Mouse (Mus musculus) urinary bladder, adult 18-20 months (tissue): ENCODE results near the gene Tubgcp6.

Experiments used
- DNase-seq, 2 experiments: peaks; one replicate each; pipeline ENCODE4 v3.0.0; 2022; ENCODE audit warnings: low spot score in 2 of 2, mixed read lengths in 2 of 2

Tubgcp6 gene

DNA sequence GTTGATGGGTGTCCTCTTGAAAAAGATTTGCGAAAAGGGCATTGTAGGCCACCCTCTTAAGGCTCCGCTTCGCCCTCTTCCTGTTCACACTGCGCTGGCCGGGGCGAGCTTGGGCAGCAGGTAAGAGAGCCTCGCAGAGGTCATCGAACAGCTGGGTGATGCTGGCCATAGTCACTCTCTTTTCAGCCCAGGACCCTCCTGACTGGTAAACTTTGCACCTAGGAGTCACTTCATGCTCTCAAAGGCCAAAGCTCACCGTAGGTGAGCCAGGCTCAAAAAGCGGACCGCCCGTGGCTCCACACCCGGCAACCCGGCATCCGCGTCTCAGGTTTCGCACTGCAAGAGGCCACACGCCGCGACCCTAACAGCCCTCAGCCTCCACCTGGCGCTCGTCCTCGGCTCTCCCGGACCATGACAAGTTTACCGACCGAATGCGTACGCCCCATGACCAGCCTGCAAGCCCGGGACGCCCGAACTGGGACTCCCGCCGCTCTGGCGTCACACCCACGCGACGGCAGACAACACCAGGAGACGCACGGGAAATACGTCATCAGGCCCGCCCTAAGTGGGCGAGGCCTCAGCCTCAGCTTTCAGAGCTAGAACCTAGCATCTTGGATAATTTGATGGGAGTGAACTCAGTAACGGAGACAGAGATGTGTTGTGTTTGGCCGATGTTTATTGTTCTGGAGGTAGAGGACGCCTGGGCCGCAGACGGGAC lies at the start of gene Tubgcp6:
Tubgcp6 (minus strand) TSS at position 464 of the 718 bp plus-strand sequence.
- peak; percentile 89 to 98 for DNase-seq

DNA sequence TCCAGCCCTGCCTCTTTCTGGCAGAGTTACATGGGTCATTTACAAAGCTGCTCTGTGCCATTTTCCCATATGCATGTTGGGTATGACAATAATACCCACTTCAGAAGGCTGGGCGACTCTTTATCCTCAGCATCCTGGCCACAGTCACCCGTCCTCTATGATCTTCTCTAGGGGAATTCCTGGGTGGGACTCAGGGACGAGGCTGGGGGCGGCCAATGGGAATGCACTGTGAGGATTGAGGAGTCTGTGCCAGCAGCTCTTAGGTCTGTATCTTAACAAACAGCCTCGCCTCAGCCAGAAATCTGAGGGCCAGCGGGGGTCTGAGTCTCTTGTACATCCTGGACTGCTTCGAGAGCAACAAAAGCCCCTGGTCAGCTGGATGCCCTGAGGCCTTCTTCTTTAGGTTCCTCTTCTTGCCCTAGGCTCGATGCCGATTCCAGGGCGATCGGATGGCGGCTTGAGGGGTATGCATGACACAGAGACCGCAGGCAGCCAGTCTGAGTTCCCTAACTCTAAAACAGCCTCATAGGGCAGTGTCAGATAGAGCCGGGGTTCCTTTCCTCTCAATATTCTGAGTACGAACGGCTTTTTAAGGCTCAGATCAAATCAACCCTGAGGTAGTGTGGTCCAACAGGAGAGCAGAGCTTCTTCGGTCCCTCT lies 49.5 kb upstream of the Tubgcp6 start:
- DNase-seq = no peak

DNA sequence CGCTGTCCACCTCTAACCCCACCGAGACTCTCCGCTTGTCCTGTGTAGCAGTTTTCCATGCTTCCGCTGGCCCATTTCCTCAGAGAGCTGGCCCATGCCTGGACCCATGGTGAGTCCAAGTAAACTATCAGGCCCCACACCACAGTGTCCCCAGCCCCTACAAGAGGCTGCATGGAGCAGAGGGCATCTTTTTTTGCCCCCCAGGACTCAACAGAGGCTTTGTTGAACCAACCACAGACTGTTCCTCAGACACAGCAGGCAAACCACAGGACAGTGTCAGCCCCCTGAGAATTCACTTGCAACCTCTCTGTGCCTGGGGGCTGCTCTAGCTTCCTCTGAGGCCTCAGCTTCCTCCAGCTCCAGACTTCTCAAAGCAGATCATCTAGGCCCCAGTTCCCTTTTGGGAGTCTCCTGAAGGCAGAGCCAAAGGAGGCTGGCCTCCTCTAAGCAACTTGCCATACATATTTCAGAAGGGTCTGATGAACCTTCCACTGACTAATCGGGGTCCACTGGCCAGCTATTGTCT lies 48.7 kb upstream of the Tubgcp6 start:
- DNase-seq = no peak

DNA sequence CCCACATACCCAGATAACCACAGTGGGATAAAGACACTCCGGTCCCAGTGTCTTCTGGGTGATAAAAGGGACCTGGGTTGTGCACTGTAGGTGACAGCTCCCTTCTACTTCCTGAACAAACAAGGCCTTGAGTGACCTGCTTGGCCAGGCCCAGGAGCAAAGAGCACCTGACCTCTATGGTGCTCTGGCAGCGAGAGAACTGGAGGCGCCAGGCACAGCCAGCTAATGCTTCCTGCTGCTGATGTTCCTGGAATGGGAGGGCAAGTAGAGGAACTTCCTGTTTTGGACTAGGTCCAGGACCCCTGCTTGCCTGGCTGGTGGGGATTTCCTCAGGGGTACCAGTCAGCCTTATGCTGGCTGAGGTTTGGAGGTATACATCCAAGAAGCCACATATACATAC lies 47.2 kb upstream of the Tubgcp6 start:
- no peak for DNase-seq

DNA sequence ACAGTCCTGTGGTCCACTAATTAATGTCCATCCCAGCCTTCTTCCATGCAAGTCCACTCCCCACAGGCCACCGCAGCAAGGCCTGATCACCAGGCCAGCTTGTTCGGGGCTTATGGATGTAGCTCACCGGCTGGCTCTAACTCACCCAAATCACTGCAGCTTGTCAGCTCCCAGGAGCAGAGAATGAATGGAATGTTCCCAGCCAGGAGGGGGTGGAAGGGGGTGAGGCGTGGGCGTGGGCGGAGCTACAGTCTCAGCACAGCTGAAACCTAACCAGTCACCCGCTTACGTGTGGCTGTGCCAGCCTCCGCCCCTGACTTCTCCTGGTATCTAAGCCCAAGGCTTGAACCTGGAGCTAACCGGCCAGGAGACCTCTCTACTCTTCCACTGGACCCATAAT lies 46.5 kb upstream of the Tubgcp6 start:
- peak; percentile 60 to 83 for DNase-seq

DNA sequence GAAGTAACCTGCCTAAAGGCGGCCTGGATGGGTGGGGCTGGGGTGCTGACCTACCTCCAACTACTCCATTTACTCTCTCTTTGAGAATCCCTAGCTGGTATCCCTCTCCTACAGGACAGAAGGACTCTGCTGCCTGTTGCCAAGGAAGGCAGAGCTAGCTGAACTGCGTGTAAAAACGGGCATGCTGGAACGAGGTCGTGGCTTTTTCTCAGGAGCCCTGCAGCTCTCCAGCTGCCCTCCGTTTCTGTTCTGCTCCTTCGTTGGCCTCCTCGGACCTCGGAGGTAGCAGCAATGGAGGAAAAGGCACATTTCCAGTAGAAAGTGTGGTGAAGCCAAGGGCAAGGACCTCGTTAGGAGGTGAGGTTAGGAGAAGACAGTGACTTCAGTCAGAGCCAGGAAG lies 46.0 kb upstream of the Tubgcp6 start:
- no peak for DNase-seq

DNA sequence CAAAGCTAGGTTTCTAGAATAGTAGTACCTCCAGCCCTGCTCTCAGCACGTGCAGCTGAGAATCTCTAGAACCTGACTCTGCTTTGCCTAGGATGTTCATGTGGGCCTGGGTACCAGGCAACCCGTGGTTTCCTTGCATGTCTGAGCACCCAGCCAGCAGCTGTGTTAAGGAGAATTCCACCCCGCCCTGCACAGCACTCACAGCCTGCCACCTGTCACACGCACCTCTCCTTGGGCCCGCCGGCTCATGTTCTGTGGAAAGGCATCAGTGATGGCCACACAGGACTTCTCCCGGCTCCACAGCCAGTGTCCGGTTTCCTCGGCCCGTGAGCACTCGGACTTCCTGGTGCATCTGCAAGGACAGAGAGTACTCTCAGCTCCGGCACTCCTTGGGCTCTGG lies 42.6 kb upstream of the Tubgcp6 start:
- DNase-seq = no peak

DNA sequence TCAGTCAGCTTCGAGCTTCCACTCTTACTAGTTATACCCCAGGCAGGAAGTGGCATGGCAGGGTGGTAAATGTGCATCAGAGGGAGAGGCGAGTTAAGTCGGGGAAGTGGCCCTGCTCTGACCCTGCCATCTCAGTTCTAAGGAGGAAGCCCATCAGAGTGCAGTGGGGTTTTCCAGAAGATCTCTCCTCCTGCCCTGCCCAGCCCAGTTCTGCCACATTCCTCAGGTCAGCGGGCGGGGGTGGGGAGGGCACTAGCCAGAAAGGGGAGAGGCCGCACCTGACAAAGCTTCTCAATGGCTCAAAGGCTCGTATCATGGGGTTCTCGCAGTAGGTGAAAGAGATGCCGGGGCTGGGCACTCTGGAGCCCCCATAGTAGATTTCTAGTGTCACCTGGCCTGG lies 38.5 kb upstream of the Tubgcp6 start:
- peak in 1 of 2 experiments; percentile 62 for DNase-seq

DNA sequence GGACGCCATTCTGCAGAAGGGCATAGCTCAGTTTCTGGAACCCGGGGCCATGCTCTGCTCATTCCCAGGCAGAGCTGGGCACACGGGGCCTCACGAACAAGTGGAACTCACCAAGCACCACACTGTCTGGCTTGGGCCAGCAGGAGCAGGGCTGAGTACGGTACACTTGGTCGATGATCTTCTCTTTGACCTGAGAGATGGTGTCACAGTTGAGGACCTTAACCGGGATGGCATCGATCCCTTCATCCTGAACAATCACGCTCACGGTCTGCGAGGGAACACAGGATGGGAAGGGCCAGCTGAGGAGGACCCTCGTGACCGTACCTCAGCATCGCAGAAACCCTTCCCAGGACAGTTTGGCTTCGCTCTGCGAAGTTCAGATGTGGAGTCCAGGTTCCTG lies 35.6 kb upstream of the Tubgcp6 start:
- no peak for DNase-seq

DNA sequence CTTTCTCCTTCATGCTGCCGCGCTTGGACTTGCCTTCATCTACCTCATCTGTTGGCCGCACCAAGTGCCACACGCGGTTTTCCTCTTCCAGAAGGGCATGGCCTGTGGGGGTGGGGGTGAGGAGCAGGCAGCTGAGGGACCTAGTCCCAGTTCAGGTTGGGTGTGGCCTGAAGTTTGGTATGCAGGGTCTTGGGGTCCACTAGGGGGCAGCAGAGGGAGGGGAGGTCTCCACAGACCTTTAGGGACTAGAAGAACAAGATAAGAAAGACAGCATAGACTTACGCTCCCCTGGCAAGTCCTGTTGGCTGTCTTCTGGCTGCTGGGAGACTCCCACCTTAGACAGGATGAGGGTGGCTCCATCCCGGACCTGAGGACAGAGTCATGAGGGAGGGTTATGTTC lies 35.0 kb upstream of the Tubgcp6 start:
- DNase-seq = no peak

DNA sequence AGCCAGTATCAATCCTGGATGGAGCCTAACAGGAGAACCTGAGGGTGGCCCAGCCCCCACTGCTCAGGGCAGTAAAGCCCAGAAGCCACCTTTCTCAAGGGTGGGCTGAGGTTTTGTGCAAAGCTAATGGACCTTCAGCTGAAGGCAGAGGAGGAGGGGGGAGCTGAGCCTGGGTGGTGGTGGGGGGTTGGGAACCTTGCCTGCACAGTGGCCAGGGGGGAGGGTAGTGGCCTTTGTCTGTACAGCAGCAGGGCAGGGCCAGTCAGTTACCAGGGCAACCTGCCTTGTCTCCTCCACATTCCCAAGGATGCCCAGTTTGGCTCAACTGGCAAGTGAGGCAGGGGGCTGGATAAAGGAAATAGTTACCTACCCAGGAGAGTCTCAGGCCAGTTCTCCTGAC lies 29.4 kb upstream of the Tubgcp6 start:
- no peak for DNase-seq

DNA sequence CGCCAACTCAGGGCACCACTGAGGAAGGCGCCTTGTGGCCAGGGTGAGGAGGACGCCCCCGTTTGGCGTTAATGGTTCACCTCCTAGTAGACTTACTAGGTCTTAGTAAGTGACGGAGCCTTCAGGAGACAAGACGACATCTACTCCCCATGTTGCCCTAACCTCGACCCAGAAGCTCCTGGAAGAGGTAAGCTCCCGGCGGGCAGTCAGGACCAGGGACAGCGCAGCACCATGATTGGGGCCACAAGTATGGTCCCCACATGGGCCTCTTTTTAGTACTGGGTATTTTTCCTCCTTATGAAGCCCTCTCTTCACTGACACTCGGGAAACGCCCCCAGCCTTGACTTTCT lies 27.1 kb upstream of the Tubgcp6 start:
- DNase-seq = no peak

DNA sequence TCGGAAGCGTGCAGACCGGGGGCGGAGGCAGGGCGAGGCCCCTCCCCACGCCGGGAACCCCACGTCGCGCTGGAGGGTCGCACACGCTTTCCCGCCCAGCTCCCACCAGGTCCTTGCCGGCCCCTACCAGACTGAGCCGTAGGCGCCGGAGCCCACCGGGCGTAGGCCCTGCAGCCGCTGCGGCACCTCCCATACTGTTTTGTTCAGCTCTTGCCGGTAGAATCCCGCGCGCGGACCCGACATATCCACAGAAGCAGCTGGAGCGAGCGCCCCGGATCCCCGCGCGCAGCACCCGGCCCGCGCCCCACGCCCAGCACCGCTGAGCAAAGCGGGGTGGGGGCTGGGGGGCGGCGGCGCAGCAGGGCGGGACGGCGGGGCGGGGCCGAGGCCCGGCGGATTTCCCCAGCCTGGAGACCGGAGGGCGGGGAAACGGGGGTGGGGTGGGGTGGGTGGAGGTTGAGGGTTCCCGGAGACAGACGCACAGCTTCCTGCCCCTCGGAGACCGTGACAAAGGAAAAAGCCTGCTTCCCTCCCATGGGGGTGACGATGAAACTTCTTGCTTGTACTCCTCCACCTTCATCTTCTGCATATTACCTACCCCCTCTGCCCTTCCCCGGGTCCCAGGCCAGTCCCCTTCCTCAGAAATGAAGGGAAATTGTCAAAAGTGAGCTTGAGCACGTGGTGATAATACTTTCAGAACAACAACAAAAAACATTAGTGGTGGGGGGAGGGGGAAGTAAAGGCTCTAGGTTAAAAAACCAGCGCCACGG lies 26.5 kb upstream of the Tubgcp6 start, which contains the start of gene Mapk11:
Mapk11 (minus strand) TSS at position 358 of the 770 bp plus-strand sequence.
- DNase-seq = no peak

DNA sequence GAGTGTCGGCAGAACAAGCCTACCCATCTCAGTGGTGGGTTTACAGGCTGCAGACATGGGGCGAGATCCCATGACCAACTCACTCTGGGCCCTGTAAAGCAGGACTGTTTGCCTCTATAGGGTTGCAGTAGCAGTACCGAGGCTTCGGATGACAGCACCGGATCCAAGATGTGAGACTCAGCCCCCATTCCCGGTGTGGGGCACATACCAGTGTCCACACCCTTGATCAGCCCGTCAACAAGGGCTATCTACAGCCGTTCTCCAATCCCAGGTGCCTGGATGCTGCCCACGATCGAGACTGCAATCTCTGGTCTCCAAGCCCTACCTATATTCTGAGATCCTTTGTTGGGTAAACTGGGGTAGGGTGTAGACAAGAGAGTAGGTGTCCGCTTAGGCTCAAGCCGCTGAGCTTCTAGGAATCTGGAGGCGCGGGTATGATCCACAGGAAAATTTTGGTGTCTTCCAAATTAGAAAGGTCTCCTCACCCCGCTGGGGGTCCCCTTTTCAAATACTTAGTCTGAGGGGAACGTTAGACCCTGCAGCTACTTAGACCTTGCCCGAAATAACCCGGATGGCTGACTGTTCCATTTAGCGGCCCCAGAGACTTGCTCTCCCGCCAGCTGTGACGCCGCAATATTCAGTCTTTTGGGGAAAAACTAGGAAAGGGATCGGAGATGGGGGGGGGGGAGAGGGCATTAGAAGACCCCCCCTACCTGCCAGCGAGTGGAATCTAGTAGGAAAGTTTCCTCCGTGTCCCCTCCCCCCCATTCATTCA lies 25.8 kb upstream of the Tubgcp6 start:
- DNase-seq = no peak

DNA sequence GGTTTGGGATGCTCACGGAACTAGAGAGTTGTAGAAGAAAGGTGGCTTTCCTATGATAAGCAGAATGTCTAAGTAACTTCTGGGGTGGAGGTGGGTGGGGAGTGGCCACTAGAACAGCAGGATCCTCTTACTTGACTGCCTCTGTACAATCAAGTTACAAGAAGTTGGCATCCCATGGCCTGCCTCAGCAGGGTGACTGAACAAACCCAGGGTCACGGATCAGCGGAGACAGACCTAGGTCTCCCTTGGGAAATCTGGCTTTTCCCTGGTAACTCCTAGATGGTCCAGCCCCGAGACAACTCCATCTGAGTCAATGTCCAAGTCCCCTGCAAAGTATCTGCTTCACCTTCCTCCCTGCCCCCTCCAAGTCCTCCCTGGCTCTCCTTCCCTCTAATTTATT lies 25.0 kb upstream of the Tubgcp6 start:
- DNase-seq = no peak

DNA sequence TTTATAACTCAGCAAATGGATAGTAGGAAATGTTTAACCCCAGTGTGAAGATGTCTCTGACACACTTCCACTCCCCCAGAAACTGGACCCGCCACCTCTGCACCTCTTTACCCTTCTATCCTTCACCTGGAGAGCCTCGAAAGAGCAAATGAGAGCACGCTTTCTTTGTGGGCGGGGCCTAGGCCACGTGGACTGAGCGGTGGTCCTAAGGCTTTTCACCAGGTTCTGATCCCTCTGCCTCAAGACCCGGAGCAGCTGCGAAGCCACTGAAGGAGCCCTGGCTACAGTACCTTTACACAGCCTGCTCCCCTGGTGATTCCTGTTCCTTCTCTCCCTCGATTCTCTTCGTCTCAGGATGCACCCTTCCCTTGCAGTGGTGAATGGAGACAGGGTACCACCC lies 24.5 kb upstream of the Tubgcp6 start:
- DNase-seq = no peak

DNA sequence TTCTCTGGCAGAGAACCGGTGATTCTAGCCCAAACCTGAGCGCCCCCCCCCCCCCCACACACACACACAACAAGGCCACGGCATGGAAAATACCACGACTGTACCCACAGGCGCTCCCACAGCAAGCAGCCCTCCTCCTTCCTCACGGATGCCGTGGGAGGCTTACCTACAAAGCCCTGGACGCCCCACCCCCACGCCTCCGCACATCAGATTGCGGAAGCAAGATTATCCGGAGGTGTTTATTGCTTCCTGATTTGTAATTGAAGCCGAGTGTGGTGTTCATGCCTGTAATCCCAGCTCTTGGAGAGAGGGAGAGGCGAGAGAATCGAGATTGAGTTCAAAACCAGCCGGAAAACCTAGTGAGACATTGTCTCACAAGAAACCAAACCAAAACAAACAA lies 24.1 kb upstream of the Tubgcp6 start:
- no peak for DNase-seq

DNA sequence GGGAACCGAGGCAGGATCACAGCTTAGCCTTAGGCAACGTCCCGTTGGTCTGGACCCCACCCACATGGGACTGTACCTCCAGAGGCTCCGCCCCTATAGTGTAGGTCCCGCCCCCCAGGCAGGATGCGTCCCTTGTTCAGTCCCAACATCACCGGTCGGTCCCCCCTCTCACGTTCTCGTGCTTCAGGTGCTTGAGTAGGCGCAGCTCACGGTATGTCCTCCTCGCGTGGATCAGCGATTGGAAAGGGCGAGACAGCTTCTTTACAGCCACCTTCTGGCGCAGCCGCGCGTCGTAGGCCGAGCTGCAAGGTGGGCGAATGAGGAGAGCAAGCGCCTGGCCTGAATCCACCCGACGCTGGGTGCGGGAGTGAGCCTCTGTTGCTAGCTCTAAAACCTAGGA lies 23.6 kb upstream of the Tubgcp6 start:
- DNase-seq = peak in 1 of 2 experiments; percentile 68

DNA sequence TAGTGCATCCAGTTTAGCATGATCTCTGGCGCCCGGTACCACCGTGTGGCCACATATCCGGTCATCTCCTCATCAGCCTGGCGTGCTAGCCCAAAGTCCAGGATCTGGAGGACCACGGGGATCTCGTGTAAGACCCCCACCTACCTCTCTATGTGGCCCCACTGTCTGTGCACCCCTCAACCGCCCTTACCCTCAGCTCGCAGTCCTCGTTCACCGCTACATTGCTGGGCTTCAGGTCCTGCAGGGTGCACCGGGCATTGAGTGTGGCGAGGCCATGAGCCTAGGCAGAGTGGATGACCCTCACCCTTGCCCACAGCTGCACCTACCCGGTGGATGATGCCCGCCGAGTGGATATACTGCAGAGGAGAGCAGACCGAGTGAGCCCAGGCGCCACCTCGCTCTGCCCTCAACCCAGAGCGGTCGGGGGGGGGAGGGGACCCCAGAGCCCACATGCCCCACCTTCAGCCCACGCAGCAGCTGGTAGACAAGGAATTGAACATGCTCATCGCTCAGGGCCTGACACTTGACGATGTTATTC lies 23.0 kb upstream of the Tubgcp6 start:
- no peak for DNase-seq

DNA sequence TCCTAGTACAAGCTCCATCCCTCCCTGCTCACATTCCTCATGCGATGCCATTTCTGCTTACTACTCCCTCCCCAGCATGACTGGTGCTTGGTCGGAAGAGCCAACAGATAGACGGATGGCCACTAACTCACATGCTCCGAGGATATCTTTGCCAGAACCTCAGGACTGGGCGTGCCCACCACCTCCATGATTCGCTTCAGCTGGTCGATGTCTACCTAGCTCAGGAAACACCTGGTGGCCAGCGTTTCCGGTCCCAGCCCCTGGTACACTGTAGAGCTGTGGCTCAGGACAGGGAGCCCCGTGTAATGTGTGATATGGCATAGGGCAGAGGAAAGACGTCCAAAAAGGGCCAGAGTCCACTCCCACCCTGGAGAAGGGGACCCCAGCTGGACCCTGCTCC lies 22.1 kb upstream of the Tubgcp6 start:
- no peak for DNase-seq

DNA sequence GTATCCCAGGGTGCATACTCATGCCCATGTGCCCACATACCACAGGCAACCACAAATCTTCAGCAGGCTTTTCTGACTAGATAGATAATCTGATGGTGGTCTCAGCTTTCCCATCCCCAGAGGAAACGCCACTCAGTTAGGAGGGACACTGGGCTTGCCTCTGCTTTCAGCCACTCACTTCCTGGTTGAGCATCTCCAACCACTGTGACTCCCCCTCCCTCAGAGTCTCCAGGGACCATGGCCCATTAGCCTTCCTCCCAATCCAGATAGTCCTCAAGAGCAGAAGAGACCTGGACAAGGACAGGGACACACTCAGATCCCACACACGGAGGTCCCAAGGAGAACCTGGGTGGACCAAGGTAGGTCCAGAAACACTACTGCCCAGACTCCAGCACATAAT lies 20.2 kb upstream of the Tubgcp6 start:
- DNase-seq = no peak

DNA sequence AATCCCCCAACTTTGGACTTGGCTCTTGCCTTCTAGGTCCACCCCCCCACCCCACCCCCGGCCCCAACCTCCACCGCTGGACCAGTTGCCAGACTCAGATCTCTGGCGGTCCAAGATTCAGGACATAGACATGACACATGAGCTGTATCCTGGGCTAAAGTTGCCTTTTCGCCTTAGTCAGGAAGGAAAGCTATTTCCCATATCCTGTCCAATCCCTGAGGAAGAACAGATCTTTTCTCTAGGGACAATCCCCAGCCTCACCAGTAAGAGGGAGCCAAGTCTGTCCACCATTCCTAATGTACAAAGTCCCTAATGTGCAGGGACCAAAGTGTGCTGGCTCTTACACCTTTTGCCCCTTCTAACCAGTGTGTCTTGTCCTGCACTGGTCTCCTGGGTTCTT lies 19.0 kb upstream of the Tubgcp6 start:
- no peak for DNase-seq
